Mouse (Mus musculus) testis, adult 2 months (tissue): Measurements from ENCODE around the gene Ppp1r18. TPM values are rescaled to one million over a fixed set of nuclear protein-coding genes. Genes with fewer than 3 reads are reported as not detected.

ENCODE experiments used
- H3K27ac ChIP-seq: fragments of 200-500 bp; 2 replicates; pipeline ENCODE4 v1.5.1; 2012; ENCODE audit warnings: low read depth, low read length; ENCODE audit not compliant: control insufficient read depth, insufficient read depth
- H3K27me3 ChIP-seq: fragments of 200-500 bp; 2 replicates; pipeline ENCODE4 v1.6.1; 2012; ENCODE audit warnings: mild to moderate bottlenecking, low read length, moderate library complexity; ENCODE audit not compliant: control insufficient read depth, insufficient read depth
- H3K36me3 ChIP-seq: fragments of 200-500 bp; 2 replicates; pipeline ENCODE4 v1.6.1; 2012; ENCODE audit warnings: mild to moderate bottlenecking, low read length; ENCODE audit not compliant: control insufficient read depth, insufficient read depth
- H3K4me1 ChIP-seq: fragments of 200-500 bp; 2 replicates; pipeline ENCODE4 v1.6.1; 2012; ENCODE audit warnings: low read length; ENCODE audit not compliant: control insufficient read depth, insufficient read depth
- H3K4me3 ChIP-seq: fragments of 200-500 bp; 2 replicates; pipeline ENCODE4 v1.5.1; 2012; ENCODE audit warnings: low read depth, mild to moderate bottlenecking, low read length, moderate library complexity, mixed read lengths; ENCODE audit not compliant: control insufficient read depth
- CTCF ChIP-seq: fragments of 200-500 bp; IDR thresholded peaks from 2 replicates; pipeline ENCODE4 v1.5.1; 2012; ENCODE audit warnings: low read depth, mild to moderate bottlenecking, inconsistent platforms, low read length, moderate library complexity; ENCODE audit not compliant: control insufficient read depth, insufficient read depth, insufficient replicate concordance
- POLR2A ChIP-seq: fragments of 200-500 bp; IDR thresholded peaks from 2 replicates; pipeline ENCODE4 v1.6.1; 2012; ENCODE audit warnings: low read depth, mild to moderate bottlenecking, inconsistent platforms, low read length, moderate library complexity; ENCODE audit not compliant: control insufficient read depth
- polyA plus RNA-seq: library from polyadenylated mRNA; depleted of rRNA; stranded (reverse); fragments of >200 nt; gene quantifications from 2 replicates; pipeline ENCODE4 v1.2.3, GENCODE M21; 2012

Ppp1r18 gene
- polyA plus RNA-seq, 1 experiment, result 34.1 TPM

GRCm38 (mm10) chr17:35905587-35905986, 40.2 kb downstream of the Ppp1r18 start:
- H3K4me1 ChIP-seq, result peaks cover 6% of the 10 kb centered on the region
- TF ChIP-seq CTCF (no peak), POLR2A (no peak)
- H3K27ac ChIP-seq, result no peak overlapping the region
- no peak overlapping the region for H3K4me3 ChIP-seq
- no peaks in the 10 kb centered on the region for H3K36me3 ChIP-seq
- no peaks in the 10 kb centered on the region for H3K27me3 ChIP-seq

- Histone ChIP-seq H3K27me3 (no peaks in the 10 kb centered on the region), H3K4me3 (no peak overlapping the region), H3K27ac (no peak overlapping the region), H3K4me1 (peaks cover 6% of the 10 kb centered on the region), H3K36me3 (no peaks in the 10 kb centered on the region; the same call in 1 of the 2 replicates)
- TF ChIP-seq POLR2A, result no peak
Observed at GRCm38 (mm10) chr17:35907609-35908008, 42.2 kb downstream of the Ppp1r18 start.

GRCm38 (mm10) chr17:35909186-35909918, 44.0 kb downstream of the Ppp1r18 start:
- H3K27me3 ChIP-seq, result no peaks in the 10 kb centered on the region
- TF ChIP-seq POLR2A, result no peak
- TF ChIP-seq CTCF, result no peak
- H3K36me3 ChIP-seq, result peaks cover 2% of the 10 kb centered on the region; the same call in 1 of the 2 replicates
- peak overlapping the region; percentile 94 for H3K4me3 ChIP-seq
- peak overlapping the region; percentile 98 for H3K27ac ChIP-seq
- H3K4me1 ChIP-seq, result peaks cover 6% of the 10 kb centered on the region

- peak; percentile 89 for TF ChIP-seq POLR2A
- TF ChIP-seq CTCF, result 0 out of 2 replicates have a peak, but pooled peaks have one; percentile 4
- Histone ChIP-seq H3K4me1 (peaks cover 6% of the 10 kb centered on the region), H3K36me3 (peaks cover 2% of the 10 kb centered on the region; the same call in 1 of the 2 replicates)
Observed at GRCm38 (mm10) chr17:35909919-35910369, 44.6 kb downstream of the Ppp1r18 start, which contains the start of gene Atat1. Gene Atat1 (minus strand): TSS chr17:35910075.

GRCm38 (mm10) chr17:35914975-35915374, 49.6 kb downstream of the Ppp1r18 start:
- Histone ChIP-seq H3K36me3 (peaks cover 5% of the 10 kb centered on the region), H3K27ac (no peak overlapping the region), H3K27me3 (no peaks in the 10 kb centered on the region), H3K4me1 (peaks cover 4% of the 10 kb centered on the region), H3K4me3 (peak overlapping the region; percentile 96)
- TF ChIP-seq POLR2A, result no peak
- no peak for TF ChIP-seq CTCF

More at GRCm38 (mm10) chr17:35909919-35910369, 44.6 kb downstream of the Ppp1r18 start, which contains the start of gene Atat1:
- Histone ChIP-seq H3K27me3 (no peaks in the 10 kb centered on the region), H3K27ac (peak within 1 kb of the TSS; percentile 98), H3K4me3 (peak within 1 kb of the TSS; percentile 94)

GRCm38 (mm10) chr17:35915538-35916296, 50.3 kb downstream of the Ppp1r18 start:
- H3K4me3 ChIP-seq, result peak overlapping the region; percentile 96
- no peaks in the 10 kb centered on the region for H3K27me3 ChIP-seq
- TF ChIP-seq CTCF (no peak), POLR2A (no peak)
- peak overlapping the region; percentile 94 for H3K27ac ChIP-seq
- H3K4me1 ChIP-seq, result peaks cover 2% of the 10 kb centered on the region; the same call in 1 of the 2 replicates
- H3K36me3 ChIP-seq, result peaks cover 5% of the 10 kb centered on the region
